Mouse (Mus musculus) ovary, adult 18-20 months (tissue): ENCODE results near the gene Gm5901.
"Not testable (repeated sequence)": the region's sequence is repeated elsewhere in the genome, so short reads cannot be mapped to it uniquely, and the experiment has no call there.

ENCODE experiments used
- DNase-seq: peaks from one replicate; pipeline ENCODE4 v3.0.0; 2022; ENCODE audit warnings: low spot score, mixed read lengths

The Gm5901 gene

GRCm38 (mm10) chr7:105374866-105375265 lies at the start of gene Gm5901:
TSS of gene Gm5901 (plus strand) at chr7:105375038.
- DNase-seq = no peak

GRCm38 (mm10) chr7:105325302-105325701 lies 49.5 kb upstream of the Gm5901 start:
- DNase-seq = no peak

- no peak for DNase-seq
These were observed 40.8 kb upstream of the Gm5901 start, which contains the start of gene Olfr690 for GRCm38 (mm10) chr7:105334004-105334403. TSS of gene Olfr690 (minus strand) at chr7:105334104.

GRCm38 (mm10) chr7:105342170-105342569 lies 32.7 kb upstream of the Gm5901 start, which contains the start of gene Olfr691:
TSS of gene Olfr691 (minus strand) at chr7:105342270.
- no peak for DNase-seq

- no peak for DNase-seq
These were observed 32.1 kb upstream of the Gm5901 start for GRCm38 (mm10) chr7:105342752-105343151.

GRCm38 (mm10) chr7:105356064-105356463 lies 18.8 kb upstream of the Gm5901 start:
- DNase-seq = not testable (repeated sequence)

- not testable (repeated sequence) for DNase-seq
These were observed 18.4 kb upstream of the Gm5901 start for GRCm38 (mm10) chr7:105356487-105356886.

GRCm38 (mm10) chr7:105361713-105362112 lies 13.1 kb upstream of the Gm5901 start:
- DNase-seq = no peak

GRCm38 (mm10) chr7:105367268-105367667 lies 7.6 kb upstream of the Gm5901 start:
- no peak for DNase-seq

- DNase-seq = no peak
These were observed 6.9 kb upstream of the Gm5901 start, which contains the start of gene Olfr692 for GRCm38 (mm10) chr7:105367930-105368329. TSS of gene Olfr692 (plus strand) at chr7:105368230.

GRCm38 (mm10) chr7:105368521-105368920 lies 6.3 kb upstream of the Gm5901 start:
- no peak for DNase-seq

GRCm38 (mm10) chr7:105372912-105373311 lies 1.9 kb upstream of the Gm5901 start:
- DNase-seq = no peak

GRCm38 (mm10) chr7:105373509-105373908 lies 1.3 kb upstream of the Gm5901 start:
- DNase-seq = no peak

GRCm38 (mm10) chr7:105373976-105374375 lies 862 bp upstream of the Gm5901 start:
- DNase-seq = no peak

GRCm38 (mm10) chr7:105380329-105380728 lies 5.5 kb downstream of the Gm5901 start:
- no peak for DNase-seq

- no peak for DNase-seq
These were observed 12.9 kb downstream of the Gm5901 start for GRCm38 (mm10) chr7:105387696-105388095.

- no peak for DNase-seq
These were observed 15.4 kb downstream of the Gm5901 start for GRCm38 (mm10) chr7:105390236-105390635.

GRCm38 (mm10) chr7:105394606-105395005 lies 19.8 kb downstream of the Gm5901 start:
- DNase-seq = no peak

GRCm38 (mm10) chr7:105395131-105395820 lies 20.4 kb downstream of the Gm5901 start:
- no peak for DNase-seq

- no peak for DNase-seq
These were observed 21.3 kb downstream of the Gm5901 start for GRCm38 (mm10) chr7:105396126-105396525.

- DNase-seq = no peak
These were observed 24.5 kb downstream of the Gm5901 start for GRCm38 (mm10) chr7:105399058-105399934.

- peak; percentile 99 for DNase-seq
These were observed 25.2 kb downstream of the Gm5901 start, which contains the start of gene Fam160a2 for GRCm38 (mm10) chr7:105399935-105400624. TSS of gene Fam160a2 (minus strand) at chr7:105400054.
